Mouse (Mus musculus) hindbrain, embryonic 13.5 days (tissue): Measurements from ENCODE around the gene Vezt. TPM values are rescaled to one million over a fixed set of nuclear protein-coding genes. Genes with fewer than 3 reads are reported as not detected.

Experiments used
- ATAC-seq: fragments of 200-750 bp; cut with Nextera tagmentation; 2 replicates; pipeline ENCODE4 v1.8.0; 2017; ENCODE audit warnings: moderate TSS enrichment; ENCODE audit not compliant: low FRiP score
- H3K27ac ChIP-seq: fragments of 300-500 bp; sonication (generic); 2 replicates; pipeline ENCODE4 v1.5.1; 2015; ENCODE audit warnings: inconsistent platforms, mild to moderate bottlenecking, moderate library complexity
- H3K27me3 ChIP-seq: fragments of 300-500 bp; sonication (generic); 2 replicates; pipeline ENCODE4 v1.6.1; 2015; ENCODE audit warnings: mild to moderate bottlenecking, inconsistent platforms
- H3K36me3 ChIP-seq: fragments of 300-500 bp; sonication (generic); 2 replicates; pipeline ENCODE4 v1.6.1; 2015; ENCODE audit warnings: mild to moderate bottlenecking, inconsistent platforms
- H3K4me1 ChIP-seq: fragments of 300-500 bp; sonication (generic); replicated peaks from 2 replicates; pipeline ENCODE4 v1.6.1; 2015; ENCODE audit warnings: inconsistent platforms
- H3K4me2 ChIP-seq: fragments of 300-500 bp; sonication (generic); 2 replicates; pipeline ENCODE4 v1.6.1; 2015; ENCODE audit warnings: inconsistent platforms, mild to moderate bottlenecking, moderate library complexity
- H3K4me3 ChIP-seq: fragments of 300-500 bp; sonication (generic); 2 replicates; pipeline ENCODE4 v1.5.1; 2015; ENCODE audit warnings: mild to moderate bottlenecking, inconsistent platforms
- H3K9ac ChIP-seq: fragments of 300-500 bp; sonication (generic); 2 replicates; pipeline ENCODE4 v1.6.1; 2015; ENCODE audit warnings: mild to moderate bottlenecking, inconsistent platforms
- H3K9me3 ChIP-seq: fragments of 300-500 bp; sonication (generic); 2 replicates; pipeline ENCODE4 v1.6.1; 2016; ENCODE audit warnings: inconsistent platforms
- WGBS: fragments of 180-500 bp; shearing (Covaris S2); methylation state at CpG from one replicate; pipeline ENCODE4 v1.1.7; 2015; 5-methylcytosine and 5-hydroxymethylcytosine counted together
- polyA plus RNA-seq: library from polyadenylated mRNA; unstranded; fragments of >200 nt; fragmentation: Nextera tagmentation; extraction: Ambion mirVana; gene quantifications from 2 replicates; pipeline ENCODE4 v1.2.1, GENCODE M21; 2015

Gene Vezt
- polyA plus RNA-seq, 1 experiment from 2014 or later = 65.4 TPM

- H3K36me3 ChIP-seq = no peaks in the 10 kb centered on the region
- no peak for ATAC-seq
- H3K9me3 ChIP-seq = no peaks in the 10 kb centered on the region
- H3K4me2 ChIP-seq = no peak overlapping the region
- H3K27me3 ChIP-seq = no peaks in the 10 kb centered on the region
- H3K9ac ChIP-seq = no peak overlapping the region
- no peak overlapping the region for H3K27ac ChIP-seq
- peaks cover 3% of the 10 kb centered on the region; the same call in 1 of the 2 replicates for H3K4me1 ChIP-seq
- no peak overlapping the region for H3K4me3 ChIP-seq
- 94% methylated on average over 8 of the region's 8 CpGs for WGBS
Measured at GRCm38 (mm10) chr10:94059618-94060055, 24.0 kb upstream of the Vezt start.

- H3K4me3 ChIP-seq = no peak overlapping the region
Measured at GRCm38 (mm10) chr10:94056487-94056886, 20.9 kb upstream of the Vezt start.

GRCm38 (mm10) chr10:94050736-94051135 is 15.1 kb upstream of the Vezt start:
- Histone ChIP-seq H3K27ac (no peak overlapping the region), H3K36me3 (peaks cover 3% of the 10 kb centered on the region; the same call in 1 of the 2 replicates), H3K9me3 (no peaks in the 10 kb centered on the region), H3K27me3 (no peaks in the 10 kb centered on the region), H3K4me3 (no peak overlapping the region), H3K4me1 (0 out of 2 replicates have a peak, but pooled peaks cover 3% of the 10 kb centered on the region), H3K4me2 (no peak overlapping the region), H3K9ac (no peak overlapping the region)
- 92% methylated on average over 5 of the region's 5 CpGs for WGBS
- no peak for ATAC-seq

More at GRCm38 (mm10) chr10:94056487-94056886, 20.9 kb upstream of the Vezt start:
- no peak overlapping the region for H3K9ac ChIP-seq
- no peak overlapping the region for H3K4me2 ChIP-seq
- H3K4me1 ChIP-seq = peaks cover 3% of the 10 kb centered on the region; the same call in 1 of the 2 replicates
- H3K27me3 ChIP-seq = no peaks in the 10 kb centered on the region
- no peak for ATAC-seq
- H3K9me3 ChIP-seq = no peaks in the 10 kb centered on the region
- H3K27ac ChIP-seq = no peak overlapping the region
- 80% methylated on average over 6 of the region's 6 CpGs for WGBS
- no peaks in the 10 kb centered on the region for H3K36me3 ChIP-seq

- no peak overlapping the region for H3K4me2 ChIP-seq
- ATAC-seq = no peak
- H3K27me3 ChIP-seq = no peaks in the 10 kb centered on the region
- H3K9ac ChIP-seq = no peak overlapping the region
- WGBS = 79% methylated on average over 8 of the region's 8 CpGs
- H3K36me3 ChIP-seq = peaks cover 11% of the 10 kb centered on the region
- no peak overlapping the region for H3K4me3 ChIP-seq
- peaks cover 7% of the 10 kb centered on the region; the same call in 1 of the 2 replicates for H3K4me1 ChIP-seq
- no peak overlapping the region for H3K27ac ChIP-seq
- no peaks in the 10 kb centered on the region for H3K9me3 ChIP-seq
Measured at GRCm38 (mm10) chr10:94049121-94049520, 13.5 kb upstream of the Vezt start.

- Histone ChIP-seq H3K9ac (no peak overlapping the region), H3K36me3 (peaks cover 11% of the 10 kb centered on the region), H3K27me3 (no peaks in the 10 kb centered on the region), H3K27ac (no peak overlapping the region), H3K4me3 (no peak overlapping the region), H3K4me2 (no peak overlapping the region), H3K9me3 (no peaks in the 10 kb centered on the region), H3K4me1 (peaks cover 10% of the 10 kb centered on the region; the same call in 1 of the 2 replicates)
- 73% methylated on average over 10 of the region's 10 CpGs for WGBS
- no peak for ATAC-seq
Measured at GRCm38 (mm10) chr10:94047845-94048559, 12.4 kb upstream of the Vezt start.

GRCm38 (mm10) chr10:94047024-94047423 is 11.4 kb upstream of the Vezt start:
- H3K9me3 ChIP-seq = no peaks in the 10 kb centered on the region
- peaks cover 10% of the 10 kb centered on the region; the same call in 1 of the 2 replicates for H3K4me1 ChIP-seq
- H3K27ac ChIP-seq = no peak overlapping the region
- ATAC-seq = no peak
- H3K36me3 ChIP-seq = peaks cover 11% of the 10 kb centered on the region
- H3K4me2 ChIP-seq = no peak overlapping the region
- H3K9ac ChIP-seq = no peak overlapping the region
- H3K4me3 ChIP-seq = no peak overlapping the region
- no peaks in the 10 kb centered on the region for H3K27me3 ChIP-seq
- 61% methylated on average over 1 of the region's 1 CpGs for WGBS

GRCm38 (mm10) chr10:94045301-94045700 is 9.7 kb upstream of the Vezt start:
- Histone ChIP-seq H3K27ac (no peak overlapping the region), H3K9me3 (no peaks in the 10 kb centered on the region), H3K36me3 (peaks cover 11% of the 10 kb centered on the region), H3K4me3 (no peak overlapping the region), H3K27me3 (no peaks in the 10 kb centered on the region), H3K4me2 (no peak overlapping the region), H3K4me1 (peaks cover 10% of the 10 kb centered on the region; the same call in 1 of the 2 replicates), H3K9ac (no peak overlapping the region)
- 94% methylated on average over 13 of the region's 13 CpGs for WGBS
- no peak for ATAC-seq

GRCm38 (mm10) chr10:94043908-94044307 is 8.3 kb upstream of the Vezt start:
- Histone ChIP-seq H3K36me3 (peaks cover 11% of the 10 kb centered on the region), H3K4me1 (peaks cover 7% of the 10 kb centered on the region; the same call in 1 of the 2 replicates), H3K9me3 (no peaks in the 10 kb centered on the region), H3K27me3 (no peaks in the 10 kb centered on the region), H3K4me3 (no peak overlapping the region), H3K4me2 (no peak overlapping the region), H3K9ac (no peak overlapping the region), H3K27ac (no peak overlapping the region)
- 19% methylated on average over 10 of the region's 10 CpGs for WGBS
- no peak for ATAC-seq

GRCm38 (mm10) chr10:94038366-94039260 is 3.0 kb upstream of the Vezt start:
- WGBS = 68% methylated on average over 7 of the region's 7 CpGs
- Histone ChIP-seq H3K4me3 (no peak overlapping the region), H3K27me3 (no peaks in the 10 kb centered on the region), H3K9me3 (no peaks in the 10 kb centered on the region), H3K9ac (no peak overlapping the region), H3K27ac (no peak overlapping the region), H3K4me1 (peaks cover 14% of the 10 kb centered on the region), H3K36me3 (no peaks in the 10 kb centered on the region), H3K4me2 (no peak overlapping the region)
- ATAC-seq = no peak

GRCm38 (mm10) chr10:94037596-94037995 is 2.0 kb upstream of the Vezt start:
- H3K9ac ChIP-seq = no peak overlapping the region
- no peaks in the 10 kb centered on the region for H3K9me3 ChIP-seq
- no peaks in the 10 kb centered on the region for H3K27me3 ChIP-seq
- H3K4me3 ChIP-seq = no peak overlapping the region
- no peak overlapping the region for H3K4me2 ChIP-seq
- H3K4me1 ChIP-seq = peaks cover 22% of the 10 kb centered on the region
- ATAC-seq = no peak
- 77% methylated on average over 4 of the region's 4 CpGs for WGBS
- no peak overlapping the region for H3K27ac ChIP-seq
- H3K36me3 ChIP-seq = no peaks in the 10 kb centered on the region

GRCm38 (mm10) chr10:94037196-94037595 is 1.6 kb upstream of the Vezt start:
- Histone ChIP-seq H3K36me3 (no peaks in the 10 kb centered on the region), H3K27me3 (no peaks in the 10 kb centered on the region), H3K9me3 (no peaks in the 10 kb centered on the region), H3K4me1 (peaks cover 26% of the 10 kb centered on the region), H3K4me2 (peak overlapping the region; percentile 71), H3K27ac (no peak overlapping the region), H3K4me3 (peak overlapping the region; percentile 84; the same call in 1 of the 2 replicates), H3K9ac (no peak overlapping the region)
- 52% methylated on average over 9 of the region's 9 CpGs for WGBS
- ATAC-seq = no peak

GRCm38 (mm10) chr10:94036375-94036758 is 750 bp upstream of the Vezt start:
- 0% methylated on average over 31 of the region's 32 CpGs for WGBS
- Histone ChIP-seq H3K4me1 (peaks cover 26% of the 10 kb centered on the region), H3K4me3 (peak overlapping the region; percentile 84), H3K4me2 (peak overlapping the region; percentile 71), H3K27ac (peak overlapping the region; percentile 84), H3K9ac (peak overlapping the region; percentile 84), H3K27me3 (no peaks in the 10 kb centered on the region), H3K9me3 (no peaks in the 10 kb centered on the region), H3K36me3 (0 out of 2 replicates have a peak, but pooled peaks cover 4% of the 10 kb centered on the region)
- peak; percentile 46 for ATAC-seq
